Mouse (Mus musculus) forelimb bud, embryonic 11.5 days (tissue): Measurements from ENCODE around the gene Taok2.
"Not testable (repeated sequence)": the region's sequence is repeated elsewhere in the genome, so short reads cannot be mapped to it uniquely, and the experiment has no call there.

Experiments
- DNase-seq: peaks from one replicate; pipeline ENCODE4 v3.0.0-alpha.2; 2012; ENCODE audit warnings: low read depth, low spot score

The Taok2 gene

GRCm38 (mm10) chr7:126884286-126885164, at the start of gene Taok2:
Taok2 (minus strand) TSS chr7:126884703.
- peak; percentile 99 for DNase-seq

GRCm38 (mm10) chr7:126932652-126933051, 48.1 kb upstream of the Taok2 start:
- no peak for DNase-seq

- DNase-seq, result no peak
These were observed 44.5 kb upstream of the Taok2 start for GRCm38 (mm10) chr7:126929046-126929445.

- peak; percentile 92 for DNase-seq
These were observed 44.0 kb upstream of the Taok2 start, which contains the start of gene Kctd13 for GRCm38 (mm10) chr7:126928384-126929037. Kctd13 (plus strand) TSS chr7:126928879.

- no peak for DNase-seq
These were observed 41.8 kb upstream of the Taok2 start for GRCm38 (mm10) chr7:126926299-126926698.

- DNase-seq, result no peak
These were observed 39.5 kb upstream of the Taok2 start for GRCm38 (mm10) chr7:126923999-126924398.

- DNase-seq, result no peak
These were observed 38.1 kb upstream of the Taok2 start, which contains the start of gene Tmem219 for GRCm38 (mm10) chr7:126922624-126923060. Tmem219 (minus strand) TSS chr7:126922917.

GRCm38 (mm10) chr7:126921563-126921962, 37.1 kb upstream of the Taok2 start:
- no peak for DNase-seq

- no peak for DNase-seq
These were observed 35.5 kb upstream of the Taok2 start for GRCm38 (mm10) chr7:126919973-126920372.

- DNase-seq, result not testable (repeated sequence)
These were observed 33.9 kb upstream of the Taok2 start for GRCm38 (mm10) chr7:126918356-126918755.

GRCm38 (mm10) chr7:126914844-126915243, 30.3 kb upstream of the Taok2 start:
- no peak for DNase-seq

GRCm38 (mm10) chr7:126905590-126905989, 21.1 kb upstream of the Taok2 start:
- DNase-seq, result no peak

- not testable (repeated sequence) for DNase-seq
These were observed 15.3 kb upstream of the Taok2 start for GRCm38 (mm10) chr7:126899781-126900180.

- DNase-seq, result peak; percentile 94
These were observed 13.8 kb upstream of the Taok2 start for GRCm38 (mm10) chr7:126898102-126898990.

- DNase-seq, result no peak
These were observed 13.0 kb upstream of the Taok2 start for GRCm38 (mm10) chr7:126897390-126898101.

- DNase-seq, result no peak
These were observed 12.4 kb upstream of the Taok2 start for GRCm38 (mm10) chr7:126896912-126897311.

GRCm38 (mm10) chr7:126888852-126889251, 4.3 kb upstream of the Taok2 start:
- no peak for DNase-seq

- no peak for DNase-seq
These were observed 2.8 kb upstream of the Taok2 start for GRCm38 (mm10) chr7:126887281-126887680.

- DNase-seq, result no peak
These were observed 747 bp downstream of the Taok2 start for GRCm38 (mm10) chr7:126883731-126884181.

GRCm38 (mm10) chr7:126881040-126881439, 3.5 kb downstream of the Taok2 start:
- DNase-seq, result no peak

GRCm38 (mm10) chr7:126877239-126877638, 7.3 kb downstream of the Taok2 start:
- DNase-seq, result no peak
